Mouse (Mus musculus) E14TG2a.4 (cell line): ENCODE results near the gene Arhgef7.

ENCODE experiments used
- CTCF ChIP-seq: conservative IDR thresholded peaks from 2 replicates; pipeline ENCODE4 v1.5.1; 2014; ENCODE audit warnings: low read length
- POU5F1 ChIP-seq: IDR thresholded peaks from 2 replicates; pipeline ENCODE4 v1.6.1; 2014; ENCODE audit warnings: low read length, borderline replicate concordance

GRCm38 (mm10) chr8:11753155-11753941, 25.8 kb downstream of the Arhgef7 start:
- TF ChIP-seq CTCF (no peak), POU5F1 (no peak)
